Mouse (Mus musculus): ENCODE results near the gene Mob3b.

Gene Mob3b

GRCm38 (mm10) chr4:35065075-35065838 is 92.0 kb downstream of the Mob3b start:
- DNase-seq (ENCODE audit: low read depth, low spot score) = no peak

GRCm38 (mm10) chr4:35063146-35063719 is 94.1 kb downstream of the Mob3b start:
- no peak for DNase-seq (ENCODE audit: low read depth, low spot score)

- DNase-seq (ENCODE audit: low read depth, low spot score) = no peak
These were observed 96.3 kb downstream of the Mob3b start for GRCm38 (mm10) chr4:35060964-35061363.

GRCm38 (mm10) chr4:35060401-35060800 is 96.9 kb downstream of the Mob3b start:
- no peak for DNase-seq (ENCODE audit: low read depth, low spot score)

- DNase-seq (ENCODE audit: low read depth, low spot score) = no peak
These were observed 102.9 kb downstream of the Mob3b start for GRCm38 (mm10) chr4:35054362-35054761.

- DNase-seq (ENCODE audit: low read depth, low spot score) = no peak
These were observed 104.9 kb downstream of the Mob3b start for GRCm38 (mm10) chr4:35052174-35052942.

- no peak for DNase-seq (ENCODE audit: low read depth, low spot score)
These were observed 106.1 kb downstream of the Mob3b start for GRCm38 (mm10) chr4:35051152-35051551.

GRCm38 (mm10) chr4:35049742-35050058 is 107.6 kb downstream of the Mob3b start:
- DNase-seq (ENCODE audit: low read depth, low spot score) = no peak

GRCm38 (mm10) chr4:35049036-35049741 is 108.1 kb downstream of the Mob3b start:
- no peak for DNase-seq (ENCODE audit: low read depth, low spot score)

- no peak for DNase-seq (ENCODE audit: low read depth, low spot score)
These were observed 116.4 kb downstream of the Mob3b start for GRCm38 (mm10) chr4:35040896-35041295.

- DNase-seq (ENCODE audit: low read depth, low spot score) = no peak
These were observed 117.0 kb downstream of the Mob3b start for GRCm38 (mm10) chr4:35040306-35040705.

- DNase-seq (ENCODE audit: low read depth, low spot score) = no peak
These were observed 119.5 kb downstream of the Mob3b start for GRCm38 (mm10) chr4:35037824-35038223.

- no peak for DNase-seq (ENCODE audit: low read depth, low spot score)
These were observed 122.6 kb downstream of the Mob3b start for GRCm38 (mm10) chr4:35034504-35035290.

GRCm38 (mm10) chr4:35032758-35033157 is 124.5 kb downstream of the Mob3b start:
- no peak for DNase-seq (ENCODE audit: low read depth, low spot score)

- no peak for DNase-seq (ENCODE audit: low read depth, low spot score)
These were observed 125.7 kb downstream of the Mob3b start for GRCm38 (mm10) chr4:35031623-35032022.

GRCm38 (mm10) chr4:35031141-35031540 is 126.1 kb downstream of the Mob3b start:
- no peak for DNase-seq (ENCODE audit: low read depth, low spot score)

- DNase-seq (ENCODE audit: low read depth, low spot score) = no peak
These were observed 138.9 kb downstream of the Mob3b start for GRCm38 (mm10) chr4:35018416-35018815.

GRCm38 (mm10) chr4:35012401-35013307 is 144.6 kb downstream of the Mob3b start:
- DNase-seq (ENCODE audit: low read depth, low spot score) = no peak

- DNase-seq (ENCODE audit: low read depth, low spot score) = no peak
These were observed 150.6 kb downstream of the Mob3b start for GRCm38 (mm10) chr4:35006541-35007260.

- DNase-seq (ENCODE audit: low read depth, low spot score) = no peak
These were observed 151.2 kb downstream of the Mob3b start for GRCm38 (mm10) chr4:35006056-35006455.
